Mouse (Mus musculus): ENCODE measurements at regions not wholly inside any gene's neighbourhood (a gene's known extent, or its start where the extent isn't known, plus 50 kb on each side); places are given as distances from the start of the nearest gene placed in this dataset.

DNA sequence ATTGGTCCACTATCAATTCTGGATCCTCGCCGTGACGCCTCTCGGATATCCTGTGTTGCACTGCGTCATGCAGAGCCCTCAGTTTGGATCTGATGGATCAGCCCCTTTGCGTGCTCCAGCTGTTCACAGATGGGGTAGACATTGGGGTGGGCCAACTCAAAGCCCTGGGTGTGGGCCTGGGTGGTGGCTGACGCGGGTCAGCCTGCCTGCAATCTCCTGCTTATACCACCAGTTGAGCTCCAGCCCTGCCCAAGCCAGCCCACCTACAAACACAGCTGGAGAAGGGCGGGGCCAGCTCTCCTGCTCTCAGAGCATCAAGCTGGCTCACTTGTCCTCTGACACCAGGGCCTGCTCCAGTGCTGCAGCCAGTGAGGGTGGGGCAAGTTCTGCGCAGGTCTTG lies 73.1 kb downstream of the Rps15a start:
- Histone ChIP-seq H3K4me3 (replicated peaks) (no peak overlapping the region), H3K9me3 (ENCODE audit: control insufficient read depth, low read length) (no peaks in the 10 kb centered on the region), H3K36me3 (ENCODE audit: control insufficient read depth) (no peaks in the 10 kb centered on the region), H3K27me3 (ENCODE audit: control insufficient read depth) (no peaks in the 10 kb centered on the region), H3K4me1 (ENCODE audit: control insufficient read depth) (no peaks in the 10 kb centered on the region)
- TF ChIP-seq GATA1 (IDR thresholded peaks at IDR 0.05; ENCODE audit: low read length): no peak
- TF ChIP-seq TAL1 (IDR thresholded peaks at IDR 0.05; ENCODE audit: low read length): no peak

DNA sequence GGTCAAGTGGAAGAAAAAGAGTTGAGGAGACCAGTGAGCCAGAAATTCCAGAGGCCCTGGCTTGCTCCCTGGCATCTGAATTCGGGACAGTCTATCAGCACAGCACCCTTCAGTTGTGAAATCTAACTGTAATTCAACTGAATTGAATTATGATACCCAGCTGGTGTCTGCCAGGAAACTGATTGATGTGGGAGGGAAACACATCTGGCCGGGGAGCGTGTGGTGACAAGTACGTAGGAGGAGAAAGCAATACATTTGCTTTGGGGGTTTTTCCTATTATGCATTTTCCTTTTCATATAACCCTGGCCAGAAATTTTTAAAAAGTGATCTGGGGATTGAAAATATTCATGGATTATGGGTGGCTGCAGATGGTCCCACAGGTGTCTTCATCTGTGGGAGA lies 76.1 kb downstream of the Rps15a start:
- no peak for TF ChIP-seq GATA1 (IDR thresholded peaks at IDR 0.05; ENCODE audit: low read length)
- no peak for TF ChIP-seq TAL1 (IDR thresholded peaks at IDR 0.05; ENCODE audit: low read length)
- Histone ChIP-seq H3K27me3 (ENCODE audit: control insufficient read depth) (no peaks in the 10 kb centered on the region), H3K9me3 (ENCODE audit: control insufficient read depth, low read length) (no peaks in the 10 kb centered on the region), H3K4me1 (ENCODE audit: control insufficient read depth) (no peaks in the 10 kb centered on the region), H3K36me3 (ENCODE audit: control insufficient read depth) (no peaks in the 10 kb centered on the region), H3K4me3 (replicated peaks) (no peak overlapping the region)

DNA sequence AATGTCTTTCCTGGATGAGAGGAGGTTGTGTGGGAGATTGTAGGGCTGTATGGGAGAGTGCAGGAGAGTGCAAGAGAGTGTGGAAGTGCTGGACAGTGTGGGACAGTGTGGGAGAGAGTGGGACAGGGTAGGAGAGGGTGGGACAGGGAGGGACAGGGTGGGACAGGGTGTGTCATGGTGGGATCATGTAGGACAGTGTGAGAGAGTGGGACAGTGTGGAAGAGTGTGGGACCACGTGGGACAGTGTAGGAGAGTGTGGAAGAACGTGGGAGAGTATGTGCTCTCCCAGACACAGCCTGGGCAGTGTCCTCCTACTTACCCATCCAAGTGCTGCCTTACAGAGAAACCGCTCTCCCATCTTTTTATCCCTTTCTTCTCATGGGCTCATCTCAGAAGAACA lies 78.9 kb downstream of the Rps15a start:
- no peak for TF ChIP-seq GATA1 (IDR thresholded peaks at IDR 0.05; ENCODE audit: low read length)
- H3K9me3 ChIP-seq (ENCODE audit: control insufficient read depth, low read length): no peaks in the 10 kb centered on the region
- no peaks in the 10 kb centered on the region for H3K27me3 ChIP-seq (ENCODE audit: control insufficient read depth)
- no peak overlapping the region for H3K4me3 ChIP-seq (replicated peaks)
- no peaks in the 10 kb centered on the region for H3K4me1 ChIP-seq (ENCODE audit: control insufficient read depth)
- no peaks in the 10 kb centered on the region for H3K36me3 ChIP-seq (ENCODE audit: control insufficient read depth)

DNA sequence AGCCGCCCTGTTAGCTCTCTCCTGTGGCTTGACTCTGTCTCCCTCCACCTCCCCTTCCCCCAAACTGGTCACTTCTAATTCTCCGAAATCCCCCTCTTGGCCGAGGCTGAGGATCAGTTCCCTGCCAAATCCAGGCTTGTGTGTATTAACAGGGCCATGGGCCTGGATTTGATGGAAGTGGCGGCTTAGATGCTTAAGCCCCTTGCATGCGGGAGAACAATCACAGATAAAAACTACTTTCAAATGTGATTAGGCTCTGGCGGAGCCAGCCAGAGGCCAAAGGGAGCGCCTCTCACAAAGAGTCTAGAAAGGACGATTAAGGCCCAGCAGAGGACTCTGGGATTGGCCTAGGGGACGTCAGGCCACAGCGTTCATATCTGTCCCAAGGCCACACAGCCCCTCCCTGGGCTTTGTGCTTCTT lies 89.9 kb downstream of the Rps15a start:
- no peak overlapping the region for H3K4me3 ChIP-seq (replicated peaks)
- H3K4me1 ChIP-seq (ENCODE audit: control insufficient read depth): no peaks in the 10 kb centered on the region
- H3K9me3 ChIP-seq (ENCODE audit: control insufficient read depth, low read length): no peaks in the 10 kb centered on the region
- no peaks in the 10 kb centered on the region for H3K27me3 ChIP-seq (ENCODE audit: control insufficient read depth)
- no peaks in the 10 kb centered on the region for H3K36me3 ChIP-seq (ENCODE audit: control insufficient read depth)
- TF ChIP-seq TAL1 (IDR thresholded peaks at IDR 0.05; ENCODE audit: low read length) (no peak), GATA1 (IDR thresholded peaks at IDR 0.05; ENCODE audit: low read length) (no peak)

DNA sequence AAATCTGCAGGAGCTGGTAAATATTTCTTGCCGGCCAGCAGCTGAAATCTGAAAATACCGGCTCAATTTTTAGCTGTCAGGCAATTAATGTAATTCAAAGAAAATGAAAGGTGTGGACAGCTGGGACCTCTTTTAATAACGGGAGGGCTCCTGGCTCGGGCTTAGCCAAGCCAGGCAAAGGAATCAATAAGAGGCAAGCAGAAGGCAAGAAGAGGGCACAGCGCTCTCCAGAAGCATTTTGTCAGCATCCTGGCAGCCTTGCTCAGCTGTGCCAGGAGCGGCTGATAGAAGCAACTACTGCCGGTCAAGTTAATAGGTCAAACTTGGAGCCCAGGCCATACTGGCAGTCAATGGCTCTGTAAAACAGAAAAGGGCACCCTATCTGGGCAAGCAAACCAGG lies 111.4 kb downstream of the Rps15a start:
- no peaks in the 10 kb centered on the region for H3K27me3 ChIP-seq (ENCODE audit: control insufficient read depth)
- TF ChIP-seq GATA1 (IDR thresholded peaks at IDR 0.05; ENCODE audit: low read length): no peak
- TF ChIP-seq TAL1 (IDR thresholded peaks at IDR 0.05; ENCODE audit: low read length): no peak

DNA sequence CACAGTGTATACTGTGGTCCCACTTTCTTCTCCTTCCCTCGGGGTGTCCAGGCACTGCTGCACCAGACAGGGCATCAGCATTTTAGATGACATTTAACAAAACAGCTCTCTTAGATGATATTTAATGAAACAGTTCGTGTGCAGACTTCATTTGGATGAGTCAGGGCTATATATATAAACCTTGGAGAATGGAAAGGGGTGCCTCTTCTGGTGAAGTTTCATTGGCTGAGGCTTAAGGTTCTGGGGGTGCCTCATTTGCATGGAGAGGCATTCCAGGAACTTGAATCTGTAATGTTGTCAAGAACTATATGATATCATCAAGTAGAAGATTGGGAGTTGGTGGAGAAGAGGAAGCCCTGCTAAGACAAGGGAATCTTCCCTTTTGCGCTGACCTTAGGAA lies 114.1 kb downstream of the Rps15a start:
- no peaks in the 10 kb centered on the region for H3K4me1 ChIP-seq (ENCODE audit: control insufficient read depth)
- no peaks in the 10 kb centered on the region for H3K27me3 ChIP-seq (ENCODE audit: control insufficient read depth)
- H3K4me3 ChIP-seq (replicated peaks): no peak overlapping the region
- no peaks in the 10 kb centered on the region for H3K9me3 ChIP-seq (ENCODE audit: control insufficient read depth, low read length)
- H3K36me3 ChIP-seq (ENCODE audit: control insufficient read depth): no peaks in the 10 kb centered on the region
- TF ChIP-seq GATA1 (IDR thresholded peaks at IDR 0.05; ENCODE audit: low read length): no peak
- no peak for TF ChIP-seq TAL1 (IDR thresholded peaks at IDR 0.05; ENCODE audit: low read length)

More for the DNA sequence above, 111.4 kb downstream of the Rps15a start:
- Histone ChIP-seq H3K4me1 (ENCODE audit: control insufficient read depth) (no peaks in the 10 kb centered on the region), H3K4me3 (replicated peaks) (no peak overlapping the region), H3K36me3 (ENCODE audit: control insufficient read depth) (no peaks in the 10 kb centered on the region), H3K9me3 (ENCODE audit: control insufficient read depth, low read length) (no peaks in the 10 kb centered on the region)

DNA sequence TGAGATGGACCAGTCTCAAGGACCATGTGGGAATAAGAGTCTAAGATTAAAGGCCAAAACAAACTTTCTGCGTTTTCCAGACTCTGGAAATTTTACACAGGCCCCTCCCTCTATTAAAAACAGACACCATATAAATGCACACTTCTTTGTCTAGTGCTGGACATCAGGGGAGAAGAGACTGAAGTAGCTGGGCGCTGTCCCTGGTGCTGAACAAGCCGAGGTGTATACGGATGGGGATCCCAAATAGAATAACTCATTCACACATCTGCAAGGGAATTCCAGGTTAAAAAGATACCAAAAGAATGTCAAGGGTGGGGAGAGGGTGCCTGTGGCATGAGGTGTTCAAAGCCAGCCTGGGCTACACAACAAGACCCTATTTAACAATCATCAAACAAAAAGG lies 114.9 kb downstream of the Rps15a start:
- no peak for TF ChIP-seq TAL1 (IDR thresholded peaks at IDR 0.05; ENCODE audit: low read length)
- no peak for TF ChIP-seq GATA1 (IDR thresholded peaks at IDR 0.05; ENCODE audit: low read length)
- no peaks in the 10 kb centered on the region for H3K36me3 ChIP-seq (ENCODE audit: control insufficient read depth)
- H3K4me1 ChIP-seq (ENCODE audit: control insufficient read depth): no peaks in the 10 kb centered on the region
- no peak overlapping the region for H3K4me3 ChIP-seq (replicated peaks)
- H3K9me3 ChIP-seq (ENCODE audit: control insufficient read depth, low read length): no peaks in the 10 kb centered on the region
- H3K27me3 ChIP-seq (ENCODE audit: control insufficient read depth): no peaks in the 10 kb centered on the region

DNA sequence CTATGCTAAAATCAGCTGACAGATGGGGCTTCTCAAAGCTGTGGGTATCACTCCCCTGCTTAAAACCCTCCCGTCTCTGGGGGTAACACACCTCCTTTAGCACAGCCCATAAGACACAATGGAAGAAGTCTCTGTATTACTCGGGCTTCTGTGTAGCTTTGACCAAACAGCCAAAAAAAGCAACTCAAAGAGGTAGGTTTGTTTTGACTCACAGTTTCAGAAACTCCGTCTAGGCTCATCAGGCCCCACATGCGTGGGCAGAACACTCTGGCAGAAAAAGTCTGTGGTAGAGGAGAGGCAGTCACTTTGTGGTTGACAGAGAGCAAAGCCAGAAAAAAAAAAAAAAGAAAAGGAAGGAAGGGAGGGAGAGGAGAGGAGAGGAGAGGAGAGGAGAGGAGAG lies 133.8 kb downstream of the Rps15a start:
- no peak for TF ChIP-seq GATA1 (IDR thresholded peaks at IDR 0.05; ENCODE audit: low read length)
- TF ChIP-seq TAL1 (IDR thresholded peaks at IDR 0.05; ENCODE audit: low read length): no peak
- Histone ChIP-seq H3K4me1 (ENCODE audit: control insufficient read depth) (no peaks in the 10 kb centered on the region), H3K36me3 (ENCODE audit: control insufficient read depth) (no peaks in the 10 kb centered on the region)

DNA sequence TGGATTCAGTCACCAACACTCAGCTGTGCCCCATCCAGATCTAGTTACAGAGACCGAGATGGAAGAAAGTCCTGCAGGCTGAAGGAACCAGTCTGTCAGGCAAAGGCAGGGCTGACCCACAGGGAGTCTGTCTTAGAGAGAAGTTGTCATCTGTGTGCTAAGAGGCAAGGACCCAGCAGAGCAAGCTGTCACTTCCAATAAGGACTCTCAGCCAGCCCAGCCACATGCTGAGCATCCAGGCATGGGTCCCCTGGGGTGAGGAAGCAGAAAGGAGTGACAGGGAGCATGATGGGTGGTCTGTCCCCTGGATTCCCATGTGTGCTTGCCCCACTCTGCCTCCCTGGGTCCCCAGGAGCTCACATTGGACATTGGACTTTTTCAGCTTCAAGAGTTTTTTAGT lies 144.8 kb downstream of the Rps15a start:
- no peaks in the 10 kb centered on the region; the same call in 1 of the 2 replicates for H3K9me3 ChIP-seq (ENCODE audit: control insufficient read depth, low read length)
- no peaks in the 10 kb centered on the region for H3K36me3 ChIP-seq (ENCODE audit: control insufficient read depth)
- no peaks in the 10 kb centered on the region for H3K4me1 ChIP-seq (ENCODE audit: control insufficient read depth)
- H3K4me3 ChIP-seq (replicated peaks): no peak overlapping the region
- TF ChIP-seq GATA1 (IDR thresholded peaks at IDR 0.05; ENCODE audit: low read length): no peak
- no peak for TF ChIP-seq TAL1 (IDR thresholded peaks at IDR 0.05; ENCODE audit: low read length)
- no peaks in the 10 kb centered on the region for H3K27me3 ChIP-seq (ENCODE audit: control insufficient read depth)

More for the DNA sequence above, 133.8 kb downstream of the Rps15a start:
- no peaks in the 10 kb centered on the region for H3K27me3 ChIP-seq (ENCODE audit: control insufficient read depth)
- H3K9me3 ChIP-seq (ENCODE audit: control insufficient read depth, low read length): no peaks in the 10 kb centered on the region; the same call in 1 of the 2 replicates
- H3K4me3 ChIP-seq (replicated peaks): no peak overlapping the region

DNA sequence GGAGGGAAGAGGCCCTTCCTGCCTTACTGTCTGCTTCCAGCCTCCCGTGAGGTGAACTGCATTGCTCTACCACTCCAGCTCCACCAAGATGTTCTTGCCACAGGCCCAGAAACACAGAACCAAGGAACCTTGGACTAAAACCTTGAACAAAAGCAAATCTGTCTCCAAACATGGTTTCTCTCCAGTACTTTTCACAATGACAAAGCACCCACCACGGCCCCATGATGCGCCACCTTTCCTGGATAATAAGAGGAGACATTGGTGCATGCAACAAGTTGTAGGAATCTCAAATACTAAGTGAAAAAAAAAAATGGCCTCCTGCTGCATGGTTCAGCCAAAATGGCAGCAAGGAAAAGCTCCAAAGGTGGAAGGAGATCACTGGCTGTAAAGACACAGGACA lies 172.6 kb downstream of the Rps15a start:
- Histone ChIP-seq H3K27me3 (ENCODE audit: control insufficient read depth) (no peaks in the 10 kb centered on the region), H3K4me3 (replicated peaks) (no peak overlapping the region), H3K4me1 (ENCODE audit: control insufficient read depth) (no peaks in the 10 kb centered on the region), H3K36me3 (ENCODE audit: control insufficient read depth) (no peaks in the 10 kb centered on the region), H3K9me3 (ENCODE audit: control insufficient read depth, low read length) (peaks cover 5% of the 10 kb centered on the region; the same call in 1 of the 2 replicates)
- TF ChIP-seq TAL1 (IDR thresholded peaks at IDR 0.05; ENCODE audit: low read length): no peak
- TF ChIP-seq GATA1 (IDR thresholded peaks at IDR 0.05; ENCODE audit: low read length): no peak
